Mouse (Mus musculus): ENCODE data around the gene Mark2. TPM values are rescaled to one million over a fixed set of nuclear protein-coding genes. Genes with fewer than 3 reads are reported as not detected.
A peak's percentile ranks its signal among the peaks of the same experiment; 100 is the strongest.

Gene Mark2
- polyA plus RNA-seq, 1 experiment: not detected

DNA sequence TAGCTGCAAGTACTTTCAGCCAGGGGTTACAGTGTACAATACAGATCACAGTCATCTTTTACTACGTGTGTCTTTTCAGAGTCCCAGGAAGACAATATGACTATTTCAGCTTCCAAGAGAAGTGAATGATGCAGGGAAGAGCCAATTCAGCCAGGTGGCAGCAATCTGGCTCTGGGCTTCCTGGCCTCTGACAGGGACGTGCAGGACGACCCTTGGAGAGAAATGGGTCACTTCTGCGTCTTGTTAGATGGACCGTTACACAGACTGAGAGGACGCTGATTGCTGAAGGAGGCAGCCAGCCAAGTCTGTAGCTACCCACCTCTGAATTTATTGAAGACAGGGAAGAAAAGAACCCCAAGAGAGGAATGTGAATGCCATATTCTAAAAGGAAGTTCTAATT lies 37.9 kb downstream of the Mark2 start:
- H3K4me1 ChIP-seq (ENCODE audit: control insufficient read depth, insufficient read depth, low read length): peaks cover 32% of the 10 kb centered on the region
- H3K4me3 ChIP-seq (ENCODE audit: insufficient read depth, low read depth, low read length): no peak overlapping the region
- H3K27ac ChIP-seq (ENCODE audit: insufficient read depth, low read depth, low read length): peak overlapping the region; percentile 46; the same call in 1 of the 2 replicates
- TF ChIP-seq CTCF (IDR thresholded peaks at IDR 0.05; ENCODE audit: insufficient read depth, low read depth, low read length): no peak
- no peak for TF ChIP-seq POLR2A (IDR thresholded peaks at IDR 0.05; ENCODE audit: insufficient read depth, low read depth, low read length)
- 43% methylated on average over 6 of the region's 6 CpGs for WGBS

- TF ChIP-seq CTCF (IDR thresholded peaks at IDR 0.05; ENCODE audit: insufficient read depth, low read depth, low read length): no peak
- TF ChIP-seq POLR2A (IDR thresholded peaks at IDR 0.05; ENCODE audit: insufficient read depth, low read depth, low read length): no peak
- H3K4me1 ChIP-seq (ENCODE audit: control insufficient read depth, insufficient read depth, low read length): peaks cover 29% of the 10 kb centered on the region
- peak overlapping the region; percentile 65 for H3K27ac ChIP-seq (ENCODE audit: insufficient read depth, low read depth, low read length)
- 66% methylated on average over 1 of the region's 1 CpGs for WGBS
- H3K4me3 ChIP-seq (ENCODE audit: insufficient read depth, low read depth, low read length): no peak overlapping the region
Measured at GRCm38 (mm10) chr19:7302493-7302797, 39.2 kb downstream of the Mark2 start.

DNA sequence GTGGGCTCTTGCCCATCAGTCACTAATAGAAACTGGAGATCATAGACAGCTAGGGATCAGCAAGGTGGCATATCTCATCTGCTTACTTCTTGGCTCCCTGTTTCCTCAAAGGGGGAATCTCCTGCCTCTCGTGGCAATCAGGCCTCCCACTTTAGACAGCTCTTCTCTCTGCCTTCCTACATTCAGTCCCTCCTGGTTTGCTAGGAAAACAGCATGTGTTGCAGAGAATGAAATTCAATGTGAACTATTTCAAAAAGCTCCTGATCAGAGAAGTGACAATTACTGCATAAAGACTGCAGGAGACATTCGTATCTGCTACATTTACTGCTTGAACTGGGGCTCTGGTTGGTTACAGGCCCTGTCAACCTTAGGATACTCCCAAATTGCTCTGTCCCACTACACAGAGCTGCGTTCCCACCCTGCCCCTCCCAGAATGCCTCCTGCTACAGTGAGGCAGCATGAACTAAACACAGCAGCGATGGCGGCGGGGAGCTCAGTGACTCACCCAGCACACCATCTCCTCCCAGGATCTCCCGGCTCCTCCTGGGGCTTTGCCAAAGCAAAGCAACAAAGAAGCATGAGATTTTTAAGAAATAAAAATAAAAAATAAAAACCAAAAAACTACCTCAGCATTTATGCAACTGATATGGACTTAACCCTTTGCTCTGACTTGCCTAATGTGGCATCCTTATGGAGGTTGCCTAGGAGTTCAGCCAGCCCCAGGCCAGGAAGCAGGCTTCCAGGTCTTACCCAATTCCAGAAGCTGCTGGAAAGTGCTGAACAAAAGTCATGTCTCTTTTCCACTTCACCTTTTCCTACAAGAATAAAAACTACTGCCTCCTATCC lies 39.8 kb downstream of the Mark2 start:
- Histone ChIP-seq H3K4me3 (ENCODE audit: insufficient read depth, low read depth, low read length) (no peak overlapping the region), H3K27ac (ENCODE audit: insufficient read depth, low read depth, low read length) (peak overlapping the region; percentile 88), H3K4me1 (ENCODE audit: control insufficient read depth, insufficient read depth, low read length) (peaks cover 29% of the 10 kb centered on the region)
- WGBS: 18% methylated on average over 7 of the region's 7 CpGs
- no peak for TF ChIP-seq POLR2A (IDR thresholded peaks at IDR 0.05; ENCODE audit: insufficient read depth, low read depth, low read length)
- TF ChIP-seq CTCF (IDR thresholded peaks at IDR 0.05; ENCODE audit: insufficient read depth, low read depth, low read length): no peak

GRCm38 (mm10) chr19:7300078-7300477 lies 41.6 kb downstream of the Mark2 start:
- H3K4me3 ChIP-seq (ENCODE audit: insufficient read depth, low read depth, low read length): no peak overlapping the region
- TF ChIP-seq POLR2A (IDR thresholded peaks at IDR 0.05; ENCODE audit: insufficient read depth, low read depth, low read length): no peak
- no peak for TF ChIP-seq CTCF (IDR thresholded peaks at IDR 0.05; ENCODE audit: insufficient read depth, low read depth, low read length)
- H3K4me1 ChIP-seq (ENCODE audit: control insufficient read depth, insufficient read depth, low read length): peaks cover 32% of the 10 kb centered on the region
- WGBS: 100% methylated on average over 1 of the region's 1 CpGs
- H3K27ac ChIP-seq (ENCODE audit: insufficient read depth, low read depth, low read length): no peak overlapping the region

DNA sequence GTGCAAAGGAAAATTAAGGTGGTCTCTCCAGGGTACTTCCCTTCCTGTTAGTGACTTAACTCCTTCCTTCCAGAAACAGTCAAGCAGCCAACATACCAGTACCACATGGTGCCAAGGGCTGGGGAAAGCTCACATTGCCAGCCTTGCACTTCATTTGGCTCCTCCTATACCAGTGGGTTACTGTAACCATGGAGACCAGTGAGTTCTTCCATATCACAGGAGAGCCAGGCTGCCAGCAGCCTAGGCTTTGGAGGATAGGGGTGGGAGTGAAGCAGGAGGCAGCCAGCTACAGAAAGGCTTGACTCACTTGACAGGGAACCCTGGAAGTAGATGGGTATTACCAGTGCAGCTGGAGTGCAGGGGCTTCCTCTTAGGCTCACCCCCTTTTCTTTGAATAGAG lies 42.6 kb downstream of the Mark2 start:
- H3K27ac ChIP-seq (ENCODE audit: insufficient read depth, low read depth, low read length): peak overlapping the region; percentile 63
- H3K4me3 ChIP-seq (ENCODE audit: insufficient read depth, low read depth, low read length): no peak overlapping the region
- TF ChIP-seq POLR2A (IDR thresholded peaks at IDR 0.05; ENCODE audit: insufficient read depth, low read depth, low read length): no peak
- no peak for TF ChIP-seq CTCF (IDR thresholded peaks at IDR 0.05; ENCODE audit: insufficient read depth, low read depth, low read length)
- H3K4me1 ChIP-seq (ENCODE audit: control insufficient read depth, insufficient read depth, low read length): peaks cover 41% of the 10 kb centered on the region

DNA sequence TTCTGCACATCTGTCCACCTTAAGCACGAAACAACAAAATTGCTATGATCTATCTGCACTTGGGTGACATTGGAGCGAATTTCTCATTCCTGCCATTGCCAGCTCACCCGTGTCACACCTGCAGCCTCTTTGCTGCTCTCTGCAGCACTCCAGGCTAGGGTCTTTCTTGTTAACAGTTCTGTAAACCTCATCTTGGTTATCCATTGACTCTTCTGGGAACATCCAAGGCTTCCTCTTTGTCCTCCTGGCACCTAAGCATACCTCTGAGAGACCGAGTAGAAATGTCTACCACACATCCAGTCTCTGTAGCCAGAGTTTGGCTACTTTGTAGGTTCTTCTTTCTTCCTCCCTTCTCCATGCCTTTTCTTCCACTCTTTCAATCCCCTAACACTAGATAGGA lies 45.7 kb downstream of the Mark2 start:
- TF ChIP-seq POLR2A (IDR thresholded peaks at IDR 0.05; ENCODE audit: insufficient read depth, low read depth, low read length) (no peak), CTCF (IDR thresholded peaks at IDR 0.05; ENCODE audit: insufficient read depth, low read depth, low read length) (no peak)
- Histone ChIP-seq H3K4me1 (ENCODE audit: control insufficient read depth, insufficient read depth, low read length) (peaks cover 45% of the 10 kb centered on the region), H3K27ac (ENCODE audit: insufficient read depth, low read depth, low read length) (no peak overlapping the region), H3K4me3 (ENCODE audit: insufficient read depth, low read depth, low read length) (no peak overlapping the region)
- 89% methylated on average over 4 of the region's 4 CpGs for WGBS

GRCm38 (mm10) chr19:7295071-7295658 lies 46.5 kb downstream of the Mark2 start:
- Histone ChIP-seq H3K4me1 (ENCODE audit: control insufficient read depth, insufficient read depth, low read length) (peaks cover 49% of the 10 kb centered on the region), H3K27ac (ENCODE audit: insufficient read depth, low read depth, low read length) (peak overlapping the region; percentile 36; the same call in 1 of the 2 replicates), H3K4me3 (ENCODE audit: insufficient read depth, low read depth, low read length) (no peak overlapping the region; the same call in 1 of the 2 replicates)
- TF ChIP-seq CTCF (IDR thresholded peaks at IDR 0.05; ENCODE audit: insufficient read depth, low read depth, low read length) (no peak), POLR2A (IDR thresholded peaks at IDR 0.05; ENCODE audit: insufficient read depth, low read depth, low read length) (no peak)
- 55% methylated on average over 15 of the region's 15 CpGs for WGBS

GRCm38 (mm10) chr19:7294098-7294876 lies 47.4 kb downstream of the Mark2 start:
- 76% methylated on average over 8 of the region's 8 CpGs for WGBS
- TF ChIP-seq CTCF (IDR thresholded peaks at IDR 0.05; ENCODE audit: insufficient read depth, low read depth, low read length) (no peak), POLR2A (IDR thresholded peaks at IDR 0.05; ENCODE audit: insufficient read depth, low read depth, low read length) (no peak)
- peak overlapping the region; percentile 44; the same call in 1 of the 2 replicates for H3K27ac ChIP-seq (ENCODE audit: insufficient read depth, low read depth, low read length)

More at GRCm38 (mm10) chr19:7294098-7294876, 47.4 kb downstream of the Mark2 start:
- Histone ChIP-seq H3K4me3 (ENCODE audit: insufficient read depth, low read depth, low read length) (no peak overlapping the region), H3K4me1 (ENCODE audit: control insufficient read depth, insufficient read depth, low read length) (peaks cover 48% of the 10 kb centered on the region)

All from olfactory bulb, adult 2 months (tissue).